Mouse (Mus musculus) kidney, embryonic 16.5 days (tissue): Measurements from ENCODE around the gene Eif5a2. TPM values are rescaled to one million over a fixed set of nuclear protein-coding genes. Genes with fewer than 3 reads are reported as not detected.
A peak's percentile ranks its signal among the peaks of the same experiment; 100 is the strongest.

Experiments used
- ATAC-seq: fragments of 200-750 bp; cut with Nextera tagmentation; 2 replicates; pipeline ENCODE4 v1.8.0; 2017; ENCODE audit warnings: moderate TSS enrichment; ENCODE audit not compliant: low FRiP score, low TSS enrichment
- H3K27ac ChIP-seq: fragments of 300-500 bp; sonication (generic); 2 replicates; pipeline ENCODE4 v1.5.1; 2014; ENCODE audit warnings: low read length
- H3K27me3 ChIP-seq: fragments of 300-500 bp; sonication (generic); 2 replicates; pipeline ENCODE4 v1.6.1; 2014; ENCODE audit warnings: low read length, control low read depth, mixed read lengths; ENCODE audit not compliant: insufficient read depth
- H3K36me3 ChIP-seq: fragments of 300-500 bp; sonication (generic); 2 replicates; pipeline ENCODE4 v1.6.1; 2014; ENCODE audit warnings: low read length, control low read depth, mixed read lengths; ENCODE audit not compliant: insufficient read depth
- H3K4me1 ChIP-seq: fragments of 300-500 bp; sonication (generic); 2 replicates; pipeline ENCODE4 v1.6.1; 2014; ENCODE audit warnings: low read length, control low read depth, mixed read lengths; ENCODE audit not compliant: insufficient read depth
- H3K4me2 ChIP-seq: fragments of 300-500 bp; sonication (generic); replicated peaks from 2 replicates; pipeline ENCODE4 v1.6.1; 2014; ENCODE audit warnings: low read depth, low read length
- H3K4me3 ChIP-seq: fragments of 300-500 bp; sonication (generic); 2 replicates; pipeline ENCODE4 v1.5.1; 2014; ENCODE audit warnings: mild to moderate bottlenecking, low read length
- H3K9ac ChIP-seq: fragments of 300-500 bp; sonication (generic); replicated peaks from 2 replicates; pipeline ENCODE4 v1.6.1; 2014; ENCODE audit warnings: low read length
- H3K9me3 ChIP-seq: fragments of 300-500 bp; sonication (generic); 2 replicates; pipeline ENCODE4 v1.6.1; 2016; ENCODE audit warnings: low read length, control low read depth
- WGBS: fragments of 180-500 bp; shearing (Covaris S2); extraction: QIAGEN DNeasy Blood & Tissue Kit; methylation state at CpG from one replicate; pipeline ENCODE4 v1.1.7; 2014; 5-methylcytosine and 5-hydroxymethylcytosine counted together
- polyA plus RNA-seq: library from polyadenylated mRNA; unstranded; fragments of >200 nt; fragmentation: Nextera tagmentation; extraction: Ambion mirVana; gene quantifications from 2 replicates; pipeline ENCODE4 v1.2.1, GENCODE M21; 2015

Gene Eif5a2
- 8.4 and 8.6 TPM in 2 replicates for polyA plus RNA-seq

GRCm38 (mm10) chr3:28780994-28781393, at the start of gene Eif5a2:
Gene Eif5a2, plus strand, starts transcription at chr3:28781276.
- Histone ChIP-seq H3K27me3 (no peaks in the 10 kb centered on the region), H3K9ac (peak within 1 kb of the TSS; percentile 84), H3K27ac (no peak within 1 kb of the TSS), H3K4me3 (peak within 1 kb of the TSS; percentile 76), H3K4me1 (peaks cover 4% of the 10 kb centered on the region; the same call in 1 of the 2 replicates), H3K9me3 (peaks cover 3% of the 10 kb centered on the region; the same call in 1 of the 2 replicates), H3K4me2 (peak within 1 kb of the TSS; percentile 100), H3K36me3 (no peaks in the 10 kb centered on the region)
- WGBS = 4% methylated on average over 38 of the region's 46 CpGs
- peak; percentile 99 for ATAC-seq

GRCm38 (mm10) chr3:28734712-28735111, 46.4 kb upstream of the Eif5a2 start:
- Histone ChIP-seq H3K27me3 (no peaks in the 10 kb centered on the region), H3K4me3 (no peak overlapping the region), H3K4me1 (peaks cover 5% of the 10 kb centered on the region; the same call in 1 of the 2 replicates), H3K9me3 (no peaks in the 10 kb centered on the region), H3K4me2 (no peak overlapping the region), H3K27ac (no peak overlapping the region), H3K36me3 (no peaks in the 10 kb centered on the region), H3K9ac (no peak overlapping the region)
- ATAC-seq = peak; percentile 64; the same call in 1 of the 2 replicates
- 57% methylated on average over 2 of the region's 2 CpGs for WGBS

- Histone ChIP-seq H3K36me3 (no peaks in the 10 kb centered on the region), H3K4me3 (no peak overlapping the region), H3K9ac (no peak overlapping the region), H3K27me3 (no peaks in the 10 kb centered on the region), H3K4me1 (peaks cover 5% of the 10 kb centered on the region; the same call in 1 of the 2 replicates), H3K4me2 (no peak overlapping the region), H3K27ac (peak overlapping the region; percentile 60), H3K9me3 (no peaks in the 10 kb centered on the region)
- peak; percentile 83 for ATAC-seq
- 39% methylated on average over 2 of the region's 2 CpGs for WGBS
Measured at GRCm38 (mm10) chr3:28736981-28737380, 44.1 kb upstream of the Eif5a2 start.

GRCm38 (mm10) chr3:28740353-28740752, 40.7 kb upstream of the Eif5a2 start:
- Histone ChIP-seq H3K4me2 (no peak overlapping the region), H3K27ac (no peak overlapping the region), H3K9ac (no peak overlapping the region), H3K9me3 (no peaks in the 10 kb centered on the region), H3K36me3 (no peaks in the 10 kb centered on the region), H3K4me3 (no peak overlapping the region), H3K4me1 (peaks cover 5% of the 10 kb centered on the region; the same call in 1 of the 2 replicates), H3K27me3 (no peaks in the 10 kb centered on the region)
- no peak for ATAC-seq
- 23% methylated on average over 6 of the region's 6 CpGs for WGBS

- H3K9me3 ChIP-seq = no peaks in the 10 kb centered on the region
- H3K9ac ChIP-seq = no peak overlapping the region
- no peaks in the 10 kb centered on the region for H3K27me3 ChIP-seq
- H3K4me3 ChIP-seq = no peak overlapping the region
- no peaks in the 10 kb centered on the region for H3K4me1 ChIP-seq
- no peak overlapping the region for H3K27ac ChIP-seq
- 49% methylated on average over 8 of the region's 8 CpGs for WGBS
- ATAC-seq = no peak
- no peaks in the 10 kb centered on the region for H3K36me3 ChIP-seq
- no peak overlapping the region for H3K4me2 ChIP-seq
Measured at GRCm38 (mm10) chr3:28743251-28743650, 37.8 kb upstream of the Eif5a2 start.

- Histone ChIP-seq H3K4me2 (no peak overlapping the region), H3K4me3 (no peak overlapping the region), H3K9ac (no peak overlapping the region), H3K27me3 (no peaks in the 10 kb centered on the region), H3K9me3 (no peaks in the 10 kb centered on the region), H3K36me3 (no peaks in the 10 kb centered on the region), H3K27ac (no peak overlapping the region), H3K4me1 (no peaks in the 10 kb centered on the region)
- ATAC-seq = peak; percentile 77; the same call in 1 of the 2 replicates
- WGBS = 32% methylated on average over 7 of the region's 7 CpGs
Measured at GRCm38 (mm10) chr3:28745835-28746483, 35.1 kb upstream of the Eif5a2 start.

- no peaks in the 10 kb centered on the region for H3K4me1 ChIP-seq
- H3K27me3 ChIP-seq = no peaks in the 10 kb centered on the region
- WGBS = 89% methylated on average over 3 of the region's 3 CpGs
Measured at GRCm38 (mm10) chr3:28748151-28748550, 32.9 kb upstream of the Eif5a2 start.

GRCm38 (mm10) chr3:28748956-28749355, 32.1 kb upstream of the Eif5a2 start:
- Histone ChIP-seq H3K36me3 (no peaks in the 10 kb centered on the region), H3K4me2 (no peak overlapping the region), H3K9me3 (no peaks in the 10 kb centered on the region), H3K4me3 (no peak overlapping the region), H3K27me3 (no peaks in the 10 kb centered on the region), H3K4me1 (no peaks in the 10 kb centered on the region), H3K27ac (no peak overlapping the region), H3K9ac (no peak overlapping the region)
- ATAC-seq = no peak

More at GRCm38 (mm10) chr3:28748151-28748550, 32.9 kb upstream of the Eif5a2 start:
- ATAC-seq = no peak
- Histone ChIP-seq H3K9me3 (no peaks in the 10 kb centered on the region), H3K27ac (no peak overlapping the region), H3K4me3 (no peak overlapping the region), H3K4me2 (no peak overlapping the region), H3K9ac (no peak overlapping the region), H3K36me3 (no peaks in the 10 kb centered on the region)

- WGBS = 84% methylated on average over 7 of the region's 7 CpGs
Measured at GRCm38 (mm10) chr3:28755477-28755876, 25.6 kb upstream of the Eif5a2 start.

GRCm38 (mm10) chr3:28761225-28761789, 19.8 kb upstream of the Eif5a2 start:
- Histone ChIP-seq H3K9ac (no peak overlapping the region), H3K4me2 (no peak overlapping the region), H3K9me3 (no peaks in the 10 kb centered on the region), H3K4me1 (0 out of 2 replicates have a peak, but pooled peaks cover 3% of the 10 kb centered on the region), H3K27ac (no peak overlapping the region), H3K27me3 (no peaks in the 10 kb centered on the region), H3K36me3 (no peaks in the 10 kb centered on the region), H3K4me3 (no peak overlapping the region)
- WGBS = 30% methylated on average over 8 of the region's 8 CpGs
- 0 out of 2 replicates have a peak, but pooled peaks have one; percentile 39 for ATAC-seq

More at GRCm38 (mm10) chr3:28755477-28755876, 25.6 kb upstream of the Eif5a2 start:
- Histone ChIP-seq H3K27me3 (no peaks in the 10 kb centered on the region), H3K4me2 (no peak overlapping the region), H3K36me3 (no peaks in the 10 kb centered on the region), H3K4me1 (no peaks in the 10 kb centered on the region), H3K27ac (no peak overlapping the region), H3K4me3 (no peak overlapping the region), H3K9me3 (no peaks in the 10 kb centered on the region), H3K9ac (no peak overlapping the region)
- no peak for ATAC-seq
